Mouse (Mus musculus): ENCODE measurements around the gene Tspyl1.
A peak's percentile ranks its signal among the peaks of the same experiment; 100 is the strongest.

Gene Tspyl1

GRCm38 (mm10) chr10:34300368-34300767 lies 18.4 kb downstream of the Tspyl1 start:
- no peak for DNase-seq (ENCODE audit: low read depth)

- peak; percentile 71 for DNase-seq (ENCODE audit: low read depth)
Measured at GRCm38 (mm10) chr10:34307070-34307469, 25.1 kb downstream of the Tspyl1 start.

GRCm38 (mm10) chr10:34309915-34310685 lies 28.1 kb downstream of the Tspyl1 start:
- DNase-seq (ENCODE audit: low read depth): no peak

GRCm38 (mm10) chr10:34312536-34312935 lies 30.5 kb downstream of the Tspyl1 start:
- peak; percentile 31 for DNase-seq (ENCODE audit: low read depth)

GRCm38 (mm10) chr10:34316571-34317216 lies 34.7 kb downstream of the Tspyl1 start:
- DNase-seq (ENCODE audit: low read depth): peak; percentile 40

GRCm38 (mm10) chr10:34317217-34317606 lies 35.2 kb downstream of the Tspyl1 start:
- no peak for DNase-seq (ENCODE audit: low read depth)

GRCm38 (mm10) chr10:34320809-34321208 lies 38.8 kb downstream of the Tspyl1 start:
- no peak for DNase-seq (ENCODE audit: low read depth)

- peak; percentile 81 for DNase-seq (ENCODE audit: low read depth)
Measured at GRCm38 (mm10) chr10:34326701-34327100, 44.7 kb downstream of the Tspyl1 start.

- DNase-seq (ENCODE audit: low read depth): no peak
Measured at GRCm38 (mm10) chr10:34327144-34327543, 45.2 kb downstream of the Tspyl1 start.

- peak; percentile 82 for DNase-seq (ENCODE audit: low read depth)
Measured at GRCm38 (mm10) chr10:34328310-34328709, 46.3 kb downstream of the Tspyl1 start.
